Mouse (Mus musculus) cerebellum, adult 2 months (tissue): ENCODE data around the gene Vipr1.

ENCODE experiments used
- CTCF ChIP-seq: fragments of 200-500 bp; IDR thresholded peaks from 2 replicates; pipeline ENCODE4 v1.5.1; 2011; ENCODE audit warnings: low read depth, mild to moderate bottlenecking, control low read depth, low read length, moderate library complexity, borderline replicate concordance; ENCODE audit not compliant: insufficient read depth
- POLR2A ChIP-seq: fragments of 200-500 bp; IDR thresholded peaks from 2 replicates; pipeline ENCODE4 v1.6.1; 2011; ENCODE audit warnings: low read length, control low read depth, borderline replicate concordance; ENCODE audit not compliant: insufficient read depth

GRCm38 (mm10) chr9:121719347-121720331 lies 77.1 kb downstream of the Vipr1 start:
- no peak for TF ChIP-seq POLR2A
- TF ChIP-seq CTCF, result no peak
